Mouse (Mus musculus) lung, postnatal 0 days (tissue): ENCODE results near the gene Suds3. TPM values are rescaled to one million over a fixed set of nuclear protein-coding genes. Genes with fewer than 3 reads are reported as not detected.

ENCODE experiments used
- ATAC-seq: fragments of 200-750 bp; cut with Nextera tagmentation; 2 replicates; pipeline ENCODE4 v1.8.0; 2017; ENCODE audit warnings: moderate library complexity
- DNase-seq: peaks from one replicate; pipeline ENCODE4 v3.0.0-alpha.2; 2016; ENCODE audit warnings: low spot score
- H3K27ac ChIP-seq: fragments of 300-500 bp; sonication (generic); 2 replicates; pipeline ENCODE4 v1.5.1; 2014; ENCODE audit warnings: antibody characterized with exemption, mild to moderate bottlenecking, low read length, mixed read lengths
- H3K27me3 ChIP-seq: fragments of 300-500 bp; sonication (generic); replicated peaks from 2 replicates; pipeline ENCODE4 v1.6.1; 2014; ENCODE audit warnings: low read length, mixed read lengths; ENCODE audit not compliant: insufficient read depth
- H3K36me3 ChIP-seq: fragments of 300-500 bp; sonication (generic); 2 replicates; pipeline ENCODE4 v1.6.1; 2014; ENCODE audit warnings: low read length, mixed read lengths; ENCODE audit not compliant: insufficient read depth
- H3K4me1 ChIP-seq: fragments of 300-500 bp; sonication (generic); 2 replicates; pipeline ENCODE4 v1.6.1; 2014; ENCODE audit warnings: antibody characterized with exemption, low read depth, low read length, mixed read lengths; ENCODE audit not compliant: insufficient read depth
- H3K4me2 ChIP-seq: fragments of 300-500 bp; sonication (generic); replicated peaks from 2 replicates; pipeline ENCODE4 v1.6.1; 2014; ENCODE audit warnings: low read depth, mild to moderate bottlenecking, low read length, moderate library complexity, mixed read lengths
- H3K4me3 ChIP-seq: fragments of 300-500 bp; sonication (generic); 2 replicates; pipeline ENCODE4 v1.5.1; 2014; ENCODE audit warnings: low read depth, low read length
- H3K9ac ChIP-seq: fragments of 300-500 bp; sonication (generic); replicated peaks from 2 replicates; pipeline ENCODE4 v1.6.1; 2014; ENCODE audit warnings: low read depth, mild to moderate bottlenecking
- H3K9me3 ChIP-seq: fragments of 300-500 bp; sonication (generic); 2 replicates; pipeline ENCODE4 v1.6.1; 2016; ENCODE audit warnings: low read length, mixed read lengths
- CTCF ChIP-seq: IDR thresholded peaks from 2 replicates; pipeline ENCODE4 v1.5.1; 2016; ENCODE audit warnings: antibody characterized with exemption, mild to moderate bottlenecking
- EP300 ChIP-seq: IDR thresholded peaks from 2 replicates; pipeline ENCODE4 v1.6.1; 2016; ENCODE audit warnings: antibody characterized with exemption, mild to moderate bottlenecking, control low read depth
- WGBS: fragments of 180-500 bp; shearing (Covaris S2); extraction: QIAGEN DNeasy Blood & Tissue Kit; methylation state at CpG from one replicate; pipeline ENCODE4 v1.1.7; 2014; 5-methylcytosine and 5-hydroxymethylcytosine counted together
- polyA plus RNA-seq: library from polyadenylated mRNA; unstranded; fragments of >200 nt; fragmentation: Nextera tagmentation; extraction: Ambion mirVana; gene quantifications from 2 replicates; pipeline ENCODE4 v1.2.1, GENCODE M21; 2015

Gene Suds3
- polyA plus RNA-seq, 1 experiment from 2014 or later = 47.1 TPM

- H3K9ac ChIP-seq = no peak overlapping the region
- no peak for ATAC-seq
- TF ChIP-seq CTCF = no peak
- no peak for TF ChIP-seq EP300
- no peaks in the 10 kb centered on the region for H3K27me3 ChIP-seq
- H3K9me3 ChIP-seq = no peaks in the 10 kb centered on the region
- DNase-seq = no peak
- WGBS = 57% methylated on average over 8 of the region's 8 CpGs
- peaks cover 23% of the 10 kb centered on the region; the same call in 1 of the 2 replicates for H3K4me1 ChIP-seq
- H3K4me2 ChIP-seq = no peak overlapping the region
- H3K27ac ChIP-seq = peak overlapping the region; percentile 72
- no peaks in the 10 kb centered on the region for H3K36me3 ChIP-seq
- no peak overlapping the region for H3K4me3 ChIP-seq
Observed at GRCm38 (mm10) chr5:117137594-117137993, 21.7 kb upstream of the Suds3 start.

GRCm38 (mm10) chr5:117137011-117137410 lies 21.1 kb upstream of the Suds3 start:
- TF ChIP-seq EP300 = no peak
- TF ChIP-seq CTCF = no peak
- Histone ChIP-seq H3K4me1 (peaks cover 23% of the 10 kb centered on the region; the same call in 1 of the 2 replicates), H3K9ac (no peak overlapping the region), H3K9me3 (no peaks in the 10 kb centered on the region), H3K27ac (peak overlapping the region; percentile 72; the same call in 1 of the 2 replicates), H3K27me3 (no peaks in the 10 kb centered on the region), H3K4me3 (no peak overlapping the region), H3K36me3 (no peaks in the 10 kb centered on the region), H3K4me2 (no peak overlapping the region)
- WGBS = 36% methylated on average over 10 of the region's 10 CpGs
- no peak for ATAC-seq
- DNase-seq = peak; percentile 4

GRCm38 (mm10) chr5:117136570-117136969 lies 20.7 kb upstream of the Suds3 start:
- no peak for DNase-seq
- H3K27me3 ChIP-seq = no peaks in the 10 kb centered on the region
- TF ChIP-seq EP300 (no peak), CTCF (no peak)
- no peak overlapping the region for H3K4me2 ChIP-seq
- no peak overlapping the region for H3K4me3 ChIP-seq
- ATAC-seq = no peak
- no peak overlapping the region for H3K27ac ChIP-seq
- 78% methylated on average over 5 of the region's 5 CpGs for WGBS
- no peaks in the 10 kb centered on the region for H3K9me3 ChIP-seq
- H3K36me3 ChIP-seq = no peaks in the 10 kb centered on the region
- no peak overlapping the region for H3K9ac ChIP-seq
- H3K4me1 ChIP-seq = peaks cover 23% of the 10 kb centered on the region; the same call in 1 of the 2 replicates

GRCm38 (mm10) chr5:117135869-117136268 lies 20.0 kb upstream of the Suds3 start:
- TF ChIP-seq CTCF = no peak
- no peak for TF ChIP-seq EP300
- H3K9me3 ChIP-seq = no peaks in the 10 kb centered on the region
- H3K4me2 ChIP-seq = peak overlapping the region; percentile 8; the same call in 1 of the 2 replicates
- DNase-seq (peak; percentile 80), ATAC-seq (no peak)
- H3K9ac ChIP-seq = no peak overlapping the region
- 4% methylated on average over 9 of the region's 9 CpGs for WGBS
- no peaks in the 10 kb centered on the region for H3K27me3 ChIP-seq
- no peak overlapping the region for H3K4me3 ChIP-seq
- peaks cover 23% of the 10 kb centered on the region; the same call in 1 of the 2 replicates for H3K4me1 ChIP-seq
- H3K27ac ChIP-seq = peak overlapping the region; percentile 81; the same call in 1 of the 2 replicates
- no peaks in the 10 kb centered on the region for H3K36me3 ChIP-seq

- H3K9me3 ChIP-seq = no peaks in the 10 kb centered on the region
- peak overlapping the region; percentile 95 for H3K27ac ChIP-seq
- ATAC-seq (no peak), DNase-seq (peak; percentile 71)
- TF ChIP-seq CTCF (no peak), EP300 (no peak)
- H3K9ac ChIP-seq = 0 out of 2 replicates have a peak overlapping the region, but pooled peaks have one; percentile 9
- H3K4me3 ChIP-seq = no peak overlapping the region
- peak overlapping the region; percentile 31; the same call in 1 of the 2 replicates for H3K4me2 ChIP-seq
- H3K36me3 ChIP-seq = no peaks in the 10 kb centered on the region
- WGBS = 17% methylated on average over 3 of the region's 3 CpGs
- H3K27me3 ChIP-seq = no peaks in the 10 kb centered on the region
- H3K4me1 ChIP-seq = peaks cover 20% of the 10 kb centered on the region; the same call in 1 of the 2 replicates
Observed at GRCm38 (mm10) chr5:117134889-117135456, 19.1 kb upstream of the Suds3 start.

- H3K9ac ChIP-seq = peak overlapping the region; percentile 9; the same call in 1 of the 2 replicates
Observed at GRCm38 (mm10) chr5:117134066-117134888, 18.4 kb upstream of the Suds3 start.

More at GRCm38 (mm10) chr5:117134066-117134888, 18.4 kb upstream of the Suds3 start:
- H3K27me3 ChIP-seq = no peaks in the 10 kb centered on the region
- peak; percentile 96 for DNase-seq
- TF ChIP-seq EP300 = peak; percentile 96
- TF ChIP-seq CTCF = no peak
- H3K9me3 ChIP-seq = no peaks in the 10 kb centered on the region
- 21% methylated on average over 19 of the region's 19 CpGs for WGBS
- peak overlapping the region; percentile 95 for H3K27ac ChIP-seq
- H3K36me3 ChIP-seq = no peaks in the 10 kb centered on the region
- H3K4me3 ChIP-seq = 0 out of 2 replicates have a peak overlapping the region, but pooled peaks have one; percentile 0
- H3K4me2 ChIP-seq = peak overlapping the region; percentile 31
- peak; percentile 89 for ATAC-seq
- H3K4me1 ChIP-seq = peaks cover 18% of the 10 kb centered on the region; the same call in 1 of the 2 replicates
